Mouse (Mus musculus) G1E (cell line): ENCODE measurements around the gene Lao1. TPM values are rescaled to one million over a fixed set of nuclear protein-coding genes. Genes with fewer than 3 reads are reported as not detected.
"Not testable (repeated sequence)": the region's sequence is repeated elsewhere in the genome, so short reads cannot be mapped to it uniquely, and the experiment has no call there.

Experiments used
- ATAC-seq: 2 replicates; pipeline ENCODE4 v1.8.0; 2016; ENCODE audit warnings: mild to moderate bottlenecking; ENCODE audit not compliant: insufficient number of reproducible peaks, poor library complexity, low FRiP score, severe bottlenecking; ENCODE audit errors: extremely low read depth
- DNase-seq: peaks from one replicate; pipeline ENCODE4 v3.0.0; 2012; ENCODE audit warnings: low spot score
- H3K27me3 ChIP-seq: 2 replicates; pipeline ENCODE4 v1.6.1; 2012; ENCODE audit warnings: mild to moderate bottlenecking, low read length, inconsistent platforms; ENCODE audit not compliant: insufficient read depth
- H3K36me3 ChIP-seq: replicated peaks from 2 replicates; pipeline ENCODE3; 2012; ENCODE audit warnings: mild to moderate bottlenecking, inconsistent platforms
- H3K4me1 ChIP-seq: 2 replicates; pipeline ENCODE4 v1.6.1; 2012; ENCODE audit warnings: low read depth, low read length, inconsistent platforms, mixed read lengths; ENCODE audit not compliant: insufficient read depth
- H3K4me3 ChIP-seq: 2 replicates; pipeline ENCODE4 v1.5.1; 2012; ENCODE audit warnings: low read depth, mild to moderate bottlenecking, inconsistent platforms, low read length, moderate library complexity, mixed read lengths
- H3K9me3 ChIP-seq: replicated peaks from 2 replicates; pipeline ENCODE4 v1.6.1; 2012; ENCODE audit warnings: inconsistent platforms
- CTCF ChIP-seq: IDR thresholded peaks from 2 replicates; pipeline ENCODE4 v1.5.1; 2012; ENCODE audit warnings: low read depth, low read length, inconsistent platforms, mixed read lengths
- GATA1 ChIP-seq: IDR thresholded peaks from 2 replicates; pipeline ENCODE4 v1.6.1; 2012; ENCODE audit warnings: borderline replicate concordance, low read length, inconsistent platforms, mixed read lengths
- GATA2 ChIP-seq: IDR thresholded peaks from 2 replicates; pipeline ENCODE4 v1.6.1; 2012; ENCODE audit warnings: low read depth, low read length, inconsistent platforms, borderline replicate concordance
- POLR2AphosphoS5 ChIP-seq: IDR thresholded peaks from 2 replicates; pipeline ENCODE4 v1.6.1; 2012; ENCODE audit warnings: low read depth, low read length, inconsistent platforms; ENCODE audit not compliant: insufficient replicate concordance
- TAL1 ChIP-seq: conservative IDR thresholded peaks from 2 replicates; pipeline ENCODE4 v1.6.1; 2012; ENCODE audit warnings: low read depth, low read length, inconsistent platforms, mixed read lengths
- polyA plus RNA-seq: library from polyadenylated mRNA; stranded (reverse); fragments of >175 nt; gene quantifications from 2 replicates; pipeline ENCODE4 v1.2.3, GENCODE M21; 2012
- total RNA-seq, 2 experiments: library from RNA; stranded (forward) in 1 of 2; stranded (reverse) in 1 of 2; fragments of 200-1000 nt in 1 of 2; fragments of >200 nt in 1 of 2; fragmentation: Nextera tagmentation in 1 of 2; gene quantifications; 2 replicates each; pipeline ENCODE4 v1.2.3; 2014 to 2017

The Lao1 gene
- total RNA-seq (2014; fragmentation: Nextera tagmentation), result not detected in 2 replicates
- total RNA-seq (2017), result 0.06 TPM in 1 of 2 replicates, not detected in the other
- not detected in 2 replicates for polyA plus RNA-seq

- TF ChIP-seq GATA2 (no peak), GATA1 (no peak), POLR2AphosphoS5 (no peak), TAL1 (no peak), CTCF (no peak)
- Histone ChIP-seq H3K4me1 (no peaks in the 10 kb centered on the region), H3K4me3 (no peak within 1 kb of the TSS), H3K36me3 (no peaks in the 10 kb centered on the region), H3K27me3 (peaks cover 10% of the 10 kb centered on the region; the same call in 1 of the 2 replicates), H3K9me3 (no peaks in the 10 kb centered on the region)
- no peak for DNase-seq
- no peak for ATAC-seq
These were observed at the start of gene Lao1 for GRCm38 (mm10) chr4:118961141-118961628. Gene Lao1, plus strand, starts transcription at chr4:118961578.

GRCm38 (mm10) chr4:118917365-118917764, 44.0 kb upstream of the Lao1 start, which contains the start of gene Olfr1329:
Gene Olfr1329, minus strand, starts transcription at chr4:118917465.
- not testable (repeated sequence) for H3K9me3 ChIP-seq, ATAC-seq, H3K36me3 ChIP-seq, H3K4me1 ChIP-seq, DNase-seq, H3K27me3 ChIP-seq, H3K4me3 ChIP-seq

GRCm38 (mm10) chr4:118931326-118931725, 30.1 kb upstream of the Lao1 start:
- H3K9me3 ChIP-seq, H3K27me3 ChIP-seq, H3K36me3 ChIP-seq, H3K4me3 ChIP-seq, DNase-seq, ATAC-seq, H3K4me1 ChIP-seq: not testable (repeated sequence)

GRCm38 (mm10) chr4:118938512-118938911, 22.9 kb upstream of the Lao1 start, which contains the start of gene Olfr1328:
Gene Olfr1328, minus strand, starts transcription at chr4:118938612.
- peaks cover 7% of the 10 kb centered on the region; the same call in 1 of the 2 replicates for H3K27me3 ChIP-seq
- ATAC-seq (no peak), DNase-seq (no peak)
- TF ChIP-seq CTCF (no peak), POLR2AphosphoS5 (no peak), TAL1 (no peak), GATA2 (no peak), GATA1 (no peak)
- H3K9me3 ChIP-seq, result no peaks in the 10 kb centered on the region
- no peaks in the 10 kb centered on the region for H3K4me1 ChIP-seq
- no peak within 1 kb of the TSS for H3K4me3 ChIP-seq
- H3K36me3 ChIP-seq, result no peaks in the 10 kb centered on the region

- H3K4me3 ChIP-seq, result no peak overlapping the region
- TF ChIP-seq POLR2AphosphoS5 (no peak), TAL1 (no peak), CTCF (no peak), GATA1 (no peak), GATA2 (no peak)
- peaks cover 10% of the 10 kb centered on the region; the same call in 1 of the 2 replicates for H3K27me3 ChIP-seq
- H3K36me3 ChIP-seq, result no peaks in the 10 kb centered on the region
- DNase-seq (no peak), ATAC-seq (no peak)
- H3K9me3 ChIP-seq, result no peaks in the 10 kb centered on the region
- H3K4me1 ChIP-seq, result no peaks in the 10 kb centered on the region
These were observed 2.6 kb upstream of the Lao1 start for GRCm38 (mm10) chr4:118958812-118959211.

GRCm38 (mm10) chr4:118967711-118968110, 6.3 kb downstream of the Lao1 start:
- H3K9me3 ChIP-seq, result no peaks in the 10 kb centered on the region
- no peaks in the 10 kb centered on the region for H3K4me1 ChIP-seq
- DNase-seq (no peak), ATAC-seq (no peak)
- H3K4me3 ChIP-seq, result no peak overlapping the region
- peaks cover 14% of the 10 kb centered on the region; the same call in 1 of the 2 replicates for H3K27me3 ChIP-seq
- TF ChIP-seq POLR2AphosphoS5 (no peak), GATA2 (no peak), TAL1 (no peak), GATA1 (no peak), CTCF (no peak)
- H3K36me3 ChIP-seq, result no peaks in the 10 kb centered on the region

- H3K36me3 ChIP-seq, result no peaks in the 10 kb centered on the region
- TF ChIP-seq POLR2AphosphoS5 (no peak), CTCF (no peak), GATA2 (no peak), GATA1 (no peak), TAL1 (no peak)
- peaks cover 4% of the 10 kb centered on the region; the same call in 1 of the 2 replicates for H3K4me1 ChIP-seq
- no peaks in the 10 kb centered on the region for H3K9me3 ChIP-seq
- no peak overlapping the region for H3K4me3 ChIP-seq
- no peak for DNase-seq
- ATAC-seq, result no peak
- H3K27me3 ChIP-seq, result peaks cover 15% of the 10 kb centered on the region
These were observed 11.9 kb downstream of the Lao1 start for GRCm38 (mm10) chr4:118973281-118973680.
